Mouse (Mus musculus): ENCODE data around the gene Gm21637. TPM values are rescaled to one million over a fixed set of nuclear protein-coding genes. Genes with fewer than 3 reads are reported as not detected.
"Not testable (repeated sequence)": the region's sequence is repeated elsewhere in the genome, so short reads cannot be mapped to it uniquely, and the experiment has no call there.

The Gm21637 gene
- total RNA-seq (2021), result not detected
- long read RNA-seq, experiment 1, result 0 reads
- long read RNA-seq, experiment 2, result 0 reads

DNA sequence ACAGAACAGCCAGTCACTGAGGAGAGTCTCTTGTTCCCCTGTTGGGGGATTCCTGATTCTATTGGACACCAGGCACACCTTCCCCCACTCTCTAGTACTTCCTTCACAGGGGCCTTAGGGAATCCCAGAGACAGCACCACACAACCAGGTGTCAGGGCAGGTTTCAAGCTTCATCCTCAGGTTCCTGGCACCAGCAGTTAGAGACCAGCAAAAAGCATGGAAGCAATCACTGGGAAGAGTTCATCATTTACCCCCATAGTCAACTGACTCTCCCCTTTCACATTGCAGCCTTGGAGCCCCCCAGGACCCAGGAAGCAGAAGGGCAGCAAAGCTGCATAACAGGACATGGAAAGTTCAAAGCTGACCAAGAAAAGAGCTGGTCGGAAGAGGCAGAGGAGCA lies at the start of gene Gm21637:
Gene Gm21637, plus strand, starts transcription at position 301 of the 400 bp plus-strand sequence.
- DNase-seq, result not testable (repeated sequence)

Other genes with a start within 250 kb of the Gm21637 start
- gene Btbd35f25, start 244.9 kb upstream of the Gm21637 start, total RNA-seq (2021), result not detected
- not detected for gene Btbd35f22, start 85.8 kb downstream of the Gm21637 start, total RNA-seq (2021)